Mouse (Mus musculus) spleen, adult 2 months (tissue): ENCODE data around the gene Myo9b. TPM values are rescaled to one million over a fixed set of nuclear protein-coding genes. Genes with fewer than 3 reads are reported as not detected.
A peak's percentile ranks its signal among the peaks of the same experiment; 100 is the strongest.
"Not testable (repeated sequence)": the region's sequence is repeated elsewhere in the genome, so short reads cannot be mapped to it uniquely, and the experiment has no call there.

ENCODE experiments used
- DNase-seq, 2 experiments: peaks; one replicate each; pipeline versions ENCODE4 v3.0.0 to v3.0.0-alpha.2; 2012 to 2021; ENCODE audit warnings: low spot score in 2 of 2, low read depth in 1 of 2
- H3K27ac ChIP-seq: fragments of 200-500 bp; 2 replicates; pipeline ENCODE4 v1.5.1; 2012; ENCODE audit warnings: low read length, inconsistent platforms; ENCODE audit not compliant: insufficient read depth
- H3K27me3 ChIP-seq: fragments of 200-500 bp; 2 replicates; pipeline ENCODE4 v1.6.1; 2012; ENCODE audit warnings: mild to moderate bottlenecking, moderate library complexity, low read length, inconsistent platforms; ENCODE audit not compliant: control insufficient read depth, insufficient read depth
- H3K36me3 ChIP-seq: fragments of 200-500 bp; 2 replicates; pipeline ENCODE4 v1.6.1; 2012; ENCODE audit warnings: mild to moderate bottlenecking, low read length, inconsistent platforms; ENCODE audit not compliant: control insufficient read depth, insufficient read depth
- H3K4me1 ChIP-seq: fragments of 200-500 bp; 2 replicates; pipeline ENCODE4 v1.6.1; 2011; ENCODE audit warnings: inconsistent platforms; ENCODE audit not compliant: control insufficient read depth, insufficient read depth, insufficient read length
- H3K4me3 ChIP-seq: fragments of 200-500 bp; 2 replicates; pipeline ENCODE4 v1.5.1; 2011; ENCODE audit warnings: mild to moderate bottlenecking, inconsistent platforms; ENCODE audit not compliant: insufficient read depth, insufficient read length; ENCODE audit errors: extremely low read depth
- CTCF ChIP-seq: fragments of 200-500 bp; IDR thresholded peaks from 2 replicates; pipeline ENCODE4 v1.5.1; 2011; ENCODE audit warnings: mild to moderate bottlenecking, inconsistent platforms; ENCODE audit not compliant: insufficient read depth, insufficient read length, insufficient replicate concordance; ENCODE audit errors: extremely low read depth
- POLR2A ChIP-seq: fragments of 200-500 bp; IDR thresholded peaks from 2 replicates; pipeline ENCODE4 v1.6.1; 2011; ENCODE audit warnings: low read depth, low read length, inconsistent platforms
- WGBS: fragments of 180-500 bp; shearing (Covaris S2); methylation state at CpG from one replicate; pipeline ENCODE4 v1.1.7; 2018; 5-methylcytosine and 5-hydroxymethylcytosine counted together
- polyA plus RNA-seq: library from polyadenylated mRNA; depleted of rRNA; stranded (reverse); fragments of >200 nt; gene quantifications from 2 replicates; pipeline ENCODE4 v1.2.3, GENCODE M21; 2012

Myo9b gene
- polyA plus RNA-seq, 1 experiment = 47.6 TPM

GRCm38 (mm10) chr8:71271630-71272029, 884 bp upstream of the Myo9b start:
- no peaks in the 10 kb centered on the region for H3K36me3 ChIP-seq
- WGBS = 34% methylated on average over 5 of the region's 5 CpGs
- peak overlapping the region; percentile 68 for H3K4me3 ChIP-seq
- peaks cover 10% of the 10 kb centered on the region; the same call in 1 of the 2 replicates for H3K4me1 ChIP-seq
- no peak for TF ChIP-seq POLR2A
- no peak for TF ChIP-seq CTCF
- no peak overlapping the region; the same call in 1 of the 2 replicates for H3K27ac ChIP-seq
- no peaks in the 10 kb centered on the region for H3K27me3 ChIP-seq
- no peak for DNase-seq

- Histone ChIP-seq H3K36me3 (no peaks in the 10 kb centered on the region), H3K27ac (peak overlapping the region; percentile 67), H3K27me3 (no peaks in the 10 kb centered on the region), H3K4me3 (peak overlapping the region; percentile 77), H3K4me1 (peaks cover 10% of the 10 kb centered on the region; the same call in 1 of the 2 replicates)
- TF ChIP-seq CTCF (no peak), POLR2A (no peak)
- under 1% methylated on average over 14 of the region's 14 CpGs for WGBS
- DNase-seq = peak in 1 of 2 experiments; percentile 48
These were observed 617 bp downstream of the Myo9b start for GRCm38 (mm10) chr8:71273151-71273510.

GRCm38 (mm10) chr8:71274478-71274877, 2.0 kb downstream of the Myo9b start:
- no peaks in the 10 kb centered on the region for H3K27me3 ChIP-seq
- no peak overlapping the region for H3K4me3 ChIP-seq
- no peak for DNase-seq
- H3K27ac ChIP-seq = no peak overlapping the region
- H3K36me3 ChIP-seq = no peaks in the 10 kb centered on the region
- peaks cover 10% of the 10 kb centered on the region; the same call in 1 of the 2 replicates for H3K4me1 ChIP-seq
- no peak for TF ChIP-seq CTCF
- TF ChIP-seq POLR2A = no peak

- no peaks in the 10 kb centered on the region for H3K36me3 ChIP-seq
- DNase-seq = no peak
- WGBS = 97% methylated on average over 3 of the region's 3 CpGs
- H3K4me3 ChIP-seq = no peak overlapping the region
- H3K27ac ChIP-seq = no peak overlapping the region
- H3K27me3 ChIP-seq = no peaks in the 10 kb centered on the region
- TF ChIP-seq CTCF = no peak
- TF ChIP-seq POLR2A = no peak
- peaks cover 10% of the 10 kb centered on the region; the same call in 1 of the 2 replicates for H3K4me1 ChIP-seq
These were observed 3.7 kb downstream of the Myo9b start for GRCm38 (mm10) chr8:71276166-71276565.

- not testable (repeated sequence) for H3K4me3 ChIP-seq, H3K4me1 ChIP-seq, H3K36me3 ChIP-seq, H3K27me3 ChIP-seq, H3K27ac ChIP-seq, DNase-seq
- 87% methylated on average over 1 of the region's 1 CpGs for WGBS
These were observed 6.9 kb downstream of the Myo9b start for GRCm38 (mm10) chr8:71279409-71279808.

GRCm38 (mm10) chr8:71281731-71282130, 9.2 kb downstream of the Myo9b start:
- not testable (repeated sequence) for DNase-seq, H3K4me1 ChIP-seq, H3K27me3 ChIP-seq, H3K36me3 ChIP-seq, H3K4me3 ChIP-seq, H3K27ac ChIP-seq
- WGBS = 91% methylated on average over 1 of the region's 1 CpGs

- Histone ChIP-seq H3K27ac (no peak overlapping the region), H3K27me3 (no peaks in the 10 kb centered on the region), H3K4me1 (peaks cover 7% of the 10 kb centered on the region; the same call in 1 of the 2 replicates), H3K36me3 (no peaks in the 10 kb centered on the region), H3K4me3 (no peak overlapping the region)
- DNase-seq = no peak
- TF ChIP-seq CTCF = no peak
- TF ChIP-seq POLR2A = no peak
- 78% methylated on average over 5 of the region's 5 CpGs for WGBS
These were observed 10.1 kb downstream of the Myo9b start for GRCm38 (mm10) chr8:71282621-71283020.

- H3K27ac ChIP-seq = peak overlapping the region; percentile 58
- WGBS = 3% methylated on average over 2 of the region's 2 CpGs
- not testable (repeated sequence) for H3K27me3 ChIP-seq, H3K4me1 ChIP-seq, H3K4me3 ChIP-seq, DNase-seq
- H3K36me3 ChIP-seq = peaks cover 12% of the 10 kb centered on the region
These were observed 13.7 kb downstream of the Myo9b start for GRCm38 (mm10) chr8:71286223-71286622.
